Mouse (Mus musculus) adrenal gland, adult 8-10 months (tissue): ENCODE measurements around the gene Scube1. TPM values are rescaled to one million over a fixed set of nuclear protein-coding genes. Genes with fewer than 3 reads are reported as not detected.

ENCODE experiments used
- DNase-seq: peaks from one replicate; pipeline ENCODE4 v3.0.0; 2022
- total RNA-seq, 4 experiments: library from RNA; stranded (reverse); gene quantifications; 2 replicates each; pipeline ENCODE4 v1.2.4; 2022

Gene Scube1
- total RNA-seq, result 1 to 10 TPM; 4.1 to 6.4 (median 6.0) TPM

DNA sequence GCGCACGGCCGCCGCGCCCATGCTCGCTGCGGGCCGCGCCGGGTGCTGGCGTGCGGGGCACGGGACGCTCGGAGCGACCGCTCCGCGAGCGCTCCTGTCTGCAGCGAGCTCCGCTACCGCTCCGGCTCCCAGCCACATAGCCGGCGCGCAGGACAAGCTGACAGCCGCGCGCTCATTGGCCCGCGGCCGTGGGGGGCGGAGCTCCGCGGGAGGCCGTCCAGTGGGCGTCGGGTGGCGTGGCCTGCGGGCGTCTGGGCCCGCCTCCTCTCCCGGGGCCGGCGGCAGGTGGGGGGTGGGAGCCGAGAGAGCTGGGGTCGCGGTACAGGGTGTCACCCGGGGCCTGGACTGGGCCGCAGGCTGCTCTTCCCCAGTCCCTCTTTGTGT lies at the start of gene Scube1:
TSS of gene Scube1 (minus strand) at position 136 of the 384 bp plus-strand sequence.
- DNase-seq, result peak; percentile 80

DNA sequence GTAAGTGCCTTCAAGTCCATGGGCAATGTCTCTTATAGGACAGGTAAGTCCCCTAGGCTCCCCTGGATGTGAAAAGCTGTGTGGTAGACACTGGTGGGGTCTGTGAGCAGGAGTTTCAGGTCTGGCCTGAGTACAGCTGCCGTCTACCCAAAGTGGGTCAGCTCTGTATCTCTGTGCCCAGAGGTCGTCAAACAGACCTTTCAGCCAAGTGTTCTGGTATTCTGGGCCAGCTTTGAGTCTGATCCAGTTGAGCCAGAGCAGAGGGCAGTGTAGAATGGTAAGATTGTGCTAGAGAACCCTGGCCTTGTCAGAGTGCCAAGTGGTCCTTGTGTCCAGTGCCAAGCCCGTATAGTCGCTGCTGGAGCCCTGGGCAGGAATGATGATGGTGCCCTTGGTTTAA lies 48.1 kb upstream of the Scube1 start:
- DNase-seq, result no peak

DNA sequence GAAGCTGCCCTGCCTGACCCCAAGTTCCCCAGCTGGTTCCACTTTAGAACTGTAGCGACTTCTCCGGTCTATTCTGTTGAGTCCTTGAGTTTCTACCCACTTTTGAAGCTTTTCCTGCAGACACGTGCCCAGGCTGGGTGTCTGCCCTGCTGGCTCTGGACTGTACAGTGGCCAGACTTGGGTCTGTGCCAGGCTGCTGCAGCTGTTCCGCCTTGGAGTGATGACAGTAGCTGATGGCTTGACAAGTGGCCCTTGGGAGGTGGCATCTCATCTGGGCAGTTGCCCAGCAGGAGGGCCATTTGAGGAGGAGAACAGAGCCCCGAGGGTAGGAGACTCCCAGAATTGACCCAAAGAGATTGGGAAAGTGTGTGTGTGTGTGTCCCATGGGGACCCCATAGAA lies 47.6 kb upstream of the Scube1 start:
- peak; percentile 10 for DNase-seq

DNA sequence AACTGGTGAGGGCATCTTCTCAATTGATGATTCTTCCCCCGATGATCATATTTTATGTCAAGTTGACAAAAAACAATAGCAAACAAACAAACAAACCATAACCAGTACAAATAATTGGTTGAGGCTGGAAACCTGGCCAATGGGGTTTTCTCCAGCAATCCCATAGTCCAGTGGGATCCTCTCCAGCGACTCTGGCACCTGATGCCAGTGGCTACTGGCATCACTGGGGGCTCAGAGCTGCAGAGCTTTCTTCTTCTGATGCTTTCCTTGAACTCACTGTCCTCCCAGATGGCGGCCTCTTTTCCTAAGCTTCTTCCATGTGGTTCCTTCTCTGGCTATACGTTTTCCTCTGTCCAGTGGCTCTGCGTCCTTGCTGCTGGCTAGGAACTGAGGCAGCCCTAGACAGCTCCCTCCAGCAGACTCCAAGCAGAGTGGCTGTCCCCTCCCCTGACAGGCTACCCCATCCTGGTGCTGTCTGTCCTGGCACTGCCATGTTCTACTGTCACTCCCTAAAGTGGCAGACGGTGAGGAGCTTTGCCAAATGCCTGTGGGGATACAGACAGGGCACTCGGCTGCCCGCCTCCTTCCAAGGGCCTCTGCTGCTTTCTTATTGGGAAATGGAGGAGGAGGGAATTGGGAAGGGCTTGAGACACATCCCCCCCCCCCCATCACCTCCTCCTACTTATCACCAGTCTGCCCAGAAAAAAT lies 46.7 kb upstream of the Scube1 start:
- DNase-seq, result no peak

- DNase-seq, result no peak
Observed at GRCm38 (mm10) chr15:83765388-83766029, 40.7 kb upstream of the Scube1 start.

DNA sequence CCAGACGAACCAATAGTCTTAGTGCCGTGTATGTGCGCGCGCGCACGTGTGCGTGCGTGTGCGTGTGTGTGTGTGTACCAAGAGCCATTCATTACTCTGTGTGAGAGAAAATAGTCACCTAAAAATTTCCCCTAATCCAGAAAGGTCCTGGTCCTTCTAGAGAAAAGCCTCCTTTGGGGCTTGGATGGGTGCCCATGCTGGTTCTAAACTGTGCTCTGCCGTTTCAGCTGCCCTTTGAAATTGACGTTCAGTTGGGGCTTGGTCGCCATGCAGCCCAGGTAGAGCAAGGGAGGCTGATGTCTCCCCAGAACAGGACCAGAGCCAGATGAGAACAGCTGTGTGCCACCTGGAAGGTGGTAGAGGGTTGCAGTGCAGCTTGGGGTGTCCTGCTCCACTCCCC lies 36.7 kb upstream of the Scube1 start:
- no peak for DNase-seq

- peak; percentile 13 for DNase-seq
Observed at GRCm38 (mm10) chr15:83760683-83761082, 35.9 kb upstream of the Scube1 start.

DNA sequence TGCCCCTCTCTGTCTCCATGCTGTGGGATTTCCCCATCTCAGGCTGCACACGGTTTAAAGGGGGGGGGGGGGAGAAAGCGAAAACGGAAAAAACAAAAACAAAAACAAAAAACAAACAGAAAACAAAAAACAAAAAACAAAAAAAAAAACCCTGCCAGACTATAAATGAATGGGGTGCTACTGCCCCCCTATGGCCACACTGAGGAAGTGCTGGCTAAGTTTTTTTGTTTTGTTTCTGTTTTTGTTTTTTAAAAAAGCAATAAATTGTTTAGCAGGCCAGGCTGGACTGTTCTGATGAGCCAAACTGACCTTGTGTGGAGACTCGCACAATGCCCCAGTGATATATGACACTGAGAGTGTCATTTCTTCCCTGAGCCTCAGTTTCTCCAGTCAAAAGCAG lies 34.1 kb upstream of the Scube1 start:
- no peak for DNase-seq

DNA sequence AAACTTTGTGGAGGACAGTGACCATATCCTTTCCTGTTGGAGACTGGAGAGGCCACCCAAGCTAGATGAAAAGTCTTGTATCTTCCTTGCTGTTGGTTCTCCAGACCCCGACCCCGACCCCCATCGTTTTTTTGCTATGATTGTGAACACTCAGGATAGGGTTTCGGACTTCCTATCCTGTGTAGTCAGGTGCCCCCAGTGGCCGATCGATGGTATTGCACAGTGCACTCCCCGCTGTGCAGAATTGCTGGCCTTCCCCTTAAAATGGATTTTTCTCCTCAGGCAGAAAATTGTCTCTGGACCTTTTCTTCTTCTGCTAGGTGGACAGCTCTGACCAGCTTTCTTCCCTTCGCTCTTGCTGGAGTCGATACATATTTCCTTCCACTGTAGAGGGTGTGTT lies 31.9 kb upstream of the Scube1 start:
- no peak for DNase-seq

DNA sequence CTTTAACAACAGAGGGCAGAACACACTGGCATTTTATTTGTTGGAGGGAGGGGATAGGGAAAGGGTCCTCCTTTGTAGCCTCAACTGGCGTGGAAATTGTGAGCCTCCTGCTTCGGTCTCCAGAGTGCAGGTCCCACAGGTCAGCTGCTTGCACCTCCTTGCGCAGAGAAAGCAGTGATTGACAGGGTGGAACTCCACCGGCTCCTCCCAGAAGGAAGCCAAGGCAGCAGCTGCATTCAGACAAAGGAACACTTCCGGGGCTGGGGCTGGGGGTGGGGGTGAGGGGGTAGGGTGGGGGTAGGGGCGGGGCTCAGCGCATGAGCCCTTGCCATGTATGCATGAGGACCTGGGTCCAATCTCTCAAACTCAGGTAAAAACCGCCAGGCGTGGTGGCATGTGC lies 24.6 kb upstream of the Scube1 start:
- no peak for DNase-seq

DNA sequence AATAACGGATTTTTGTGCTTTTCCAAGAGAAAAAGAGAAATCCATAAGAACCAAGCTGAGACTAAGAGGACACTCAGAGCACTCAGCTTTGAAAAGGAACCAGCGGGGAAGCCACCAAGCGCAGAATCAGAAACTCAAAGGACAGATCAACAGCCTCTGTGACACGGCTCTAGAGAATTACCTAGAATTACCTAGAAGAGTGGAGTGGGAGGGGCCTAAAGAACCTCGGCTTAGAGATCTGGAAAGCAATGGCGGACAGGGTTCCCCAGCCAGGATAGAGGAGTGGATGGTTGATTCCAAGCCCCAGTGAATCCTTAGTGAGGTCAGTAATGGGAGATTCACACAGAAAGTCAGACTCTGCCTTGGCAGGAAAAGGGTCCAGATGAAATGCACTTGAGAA lies 24.2 kb upstream of the Scube1 start:
- DNase-seq, result no peak

DNA sequence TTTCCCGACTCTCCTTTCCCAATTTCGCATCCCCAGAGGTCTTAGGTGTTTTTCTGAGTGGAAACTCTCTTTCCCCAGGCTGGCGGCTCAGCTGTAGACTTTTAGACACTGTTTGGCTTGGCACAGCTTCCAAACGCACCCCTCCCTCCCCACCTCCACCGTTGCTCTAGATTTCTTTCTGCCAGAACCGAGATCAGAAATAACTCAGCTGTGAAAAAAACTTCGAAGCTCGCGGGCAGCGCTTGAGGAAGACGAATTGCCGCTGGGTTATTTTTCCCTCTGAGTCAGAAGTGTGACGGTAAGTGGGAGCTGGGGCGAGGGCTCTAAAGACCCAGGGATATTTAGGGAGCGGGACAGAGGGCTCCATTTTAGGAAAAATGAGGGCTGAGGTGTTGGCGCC lies 21.5 kb upstream of the Scube1 start:
- DNase-seq, result no peak

GRCm38 (mm10) chr15:83742018-83742417 lies 17.2 kb upstream of the Scube1 start:
- DNase-seq, result no peak

DNA sequence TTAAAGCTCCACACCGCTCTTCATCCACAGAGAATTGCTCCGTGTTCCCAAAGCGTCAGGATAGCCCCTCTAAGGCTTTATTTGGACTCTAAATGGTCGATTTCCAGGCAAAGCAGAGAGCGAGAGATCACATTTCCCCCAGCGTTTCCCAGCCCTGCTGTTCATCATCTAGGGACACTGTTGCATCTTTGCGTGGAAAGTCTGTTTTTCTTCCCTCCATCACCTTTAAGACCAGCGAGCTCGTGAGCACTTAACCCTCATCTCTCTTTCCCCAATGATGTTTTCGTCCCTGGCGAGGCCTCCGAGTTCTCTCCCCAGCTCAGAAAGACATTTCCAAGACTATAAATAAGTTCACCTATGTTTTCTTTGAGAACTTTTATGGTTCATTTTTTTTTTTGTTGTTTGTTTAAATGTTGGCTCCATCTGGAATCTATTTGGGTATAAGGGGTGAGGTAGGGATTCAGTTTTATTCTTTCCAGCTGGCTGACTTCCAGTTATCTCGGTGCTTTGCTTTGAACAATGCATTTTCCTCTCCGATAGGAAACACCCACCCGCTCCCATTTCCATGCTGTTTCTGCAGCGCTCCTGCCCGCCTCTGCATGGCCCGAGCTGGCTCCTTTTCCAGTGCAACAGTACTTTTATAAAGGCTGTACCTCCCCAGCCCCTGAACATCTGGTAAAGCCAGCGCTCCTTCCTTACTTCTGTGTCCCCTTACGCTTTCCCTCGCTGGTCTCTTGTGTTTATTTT lies 16.0 kb upstream of the Scube1 start:
- DNase-seq, result no peak

- DNase-seq, result no peak
Observed at GRCm38 (mm10) chr15:83727626-83728025, 2.8 kb upstream of the Scube1 start.

GRCm38 (mm10) chr15:83726741-83727140 lies 1.9 kb upstream of the Scube1 start:
- no peak for DNase-seq

DNA sequence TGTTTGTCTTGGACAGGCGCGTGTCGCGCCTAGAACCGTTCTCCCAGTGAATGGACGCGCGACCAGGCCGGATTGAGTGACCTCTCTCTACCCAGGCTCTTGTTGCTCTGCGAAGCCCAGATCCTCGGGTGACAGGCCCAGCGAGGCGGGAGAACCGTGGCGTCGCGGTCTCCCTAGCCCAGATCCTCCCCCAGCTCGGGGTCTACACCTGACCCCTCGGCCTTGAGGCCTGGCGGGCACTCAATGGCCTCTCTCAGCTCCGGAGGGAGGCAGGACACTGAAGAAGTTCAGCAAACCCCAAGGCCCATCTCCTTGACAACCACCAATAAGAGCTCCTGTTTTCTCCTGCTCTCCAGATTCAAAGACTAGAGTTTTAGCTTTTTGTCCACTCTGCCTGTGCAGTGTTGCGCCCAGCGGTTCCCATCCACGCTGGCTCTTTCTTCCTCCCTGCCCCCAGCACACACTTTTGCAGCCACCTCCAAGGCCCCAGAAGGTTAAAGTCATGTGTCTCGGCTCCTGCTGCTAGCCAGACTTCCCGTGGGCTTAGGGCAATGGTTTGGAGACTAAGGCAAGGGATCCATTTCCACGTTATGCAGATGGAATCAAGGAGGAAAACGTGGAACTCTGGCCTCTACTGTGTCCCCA lies 857 bp upstream of the Scube1 start:
- no peak for DNase-seq

DNA sequence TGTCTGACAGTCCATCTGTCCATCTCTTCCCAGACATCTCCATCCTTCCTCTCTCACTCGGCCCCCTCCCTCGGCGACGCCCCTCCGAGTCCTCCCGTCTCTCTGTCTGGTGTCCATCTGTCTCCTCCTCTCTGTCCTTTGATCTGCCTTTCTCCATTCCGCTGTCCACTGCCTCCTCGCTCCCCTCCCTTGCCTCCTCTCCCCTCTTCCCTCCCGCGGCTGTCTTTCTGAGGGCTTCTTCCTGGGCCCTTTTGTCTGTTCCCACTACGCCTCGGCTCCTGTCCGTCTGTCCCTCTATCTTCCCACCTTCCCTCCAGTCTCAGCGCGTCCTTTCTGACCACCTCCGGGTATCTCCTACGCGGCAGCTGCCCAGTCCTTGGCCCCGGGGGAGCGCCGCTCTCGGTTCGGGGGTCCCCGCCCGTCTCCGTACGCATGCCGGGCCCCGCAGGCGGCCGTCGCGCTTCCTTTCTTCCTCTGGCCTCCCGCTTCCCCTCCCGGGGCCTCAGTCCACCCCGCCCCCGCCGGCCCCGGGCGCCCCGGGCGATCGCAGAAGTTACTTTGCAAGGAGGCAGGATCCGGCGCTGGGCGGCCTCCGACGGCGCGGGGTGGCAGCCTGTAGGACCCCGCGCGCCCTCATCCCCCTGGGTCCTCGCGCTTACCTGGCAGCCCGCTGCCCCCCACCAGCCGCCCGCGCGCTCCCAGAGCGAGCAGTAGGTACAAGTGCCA lies 498 bp downstream of the Scube1 start:
- DNase-seq, result no peak

- DNase-seq, result no peak
Observed at GRCm38 (mm10) chr15:83715582-83716228, 9.1 kb downstream of the Scube1 start.

- no peak for DNase-seq
Observed at GRCm38 (mm10) chr15:83712798-83713197, 12.0 kb downstream of the Scube1 start.

DNA sequence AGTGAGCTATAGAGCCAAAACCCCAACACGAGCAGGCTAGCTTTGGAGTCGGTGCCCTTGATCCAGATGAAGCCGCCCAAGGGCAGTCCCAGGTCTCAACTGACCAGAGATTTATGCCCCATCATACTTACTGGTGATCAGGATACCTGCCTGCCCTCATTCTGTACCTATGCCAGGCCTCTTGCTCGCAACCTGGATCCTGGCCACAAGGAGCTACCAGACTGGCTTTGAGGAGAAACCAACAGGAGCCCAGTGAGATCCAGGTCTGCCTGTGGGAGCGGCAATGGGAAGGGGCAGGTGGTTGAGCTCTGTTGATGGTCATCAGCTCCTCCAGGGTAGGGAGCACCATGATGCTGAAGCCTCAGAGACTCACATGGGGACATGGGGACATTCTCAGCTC lies 12.5 kb downstream of the Scube1 start:
- no peak for DNase-seq
